Mouse (Mus musculus): ENCODE results near the gene Gm17190. TPM values are rescaled to one million over a fixed set of nuclear protein-coding genes. Genes with fewer than 3 reads are reported as not detected.

The Gm17190 gene
- polyA plus RNA-seq, 1 experiment from 2014 or later, result 0.36 TPM

GRCm38 (mm10) chr13:96125011-96125410, 43.2 kb downstream of the Gm17190 start:
- Histone ChIP-seq H3K9me3 (no peaks in the 10 kb centered on the region), H3K4me2 (no peak overlapping the region), H3K4me3 (no peak overlapping the region), H3K27me3 (peaks cover 15% of the 10 kb centered on the region), H3K36me3 (no peaks in the 10 kb centered on the region), H3K9ac (no peak overlapping the region), H3K4me1 (replicated peaks) (peaks cover 8% of the 10 kb centered on the region; the same call in 1 of the 2 replicates), H3K27ac (replicated peaks) (no peak overlapping the region)
- no peak for ATAC-seq (ENCODE audit: low read depth)
- WGBS, result 59% methylated on average over 5 of the region's 5 CpGs

- H3K4me2 ChIP-seq, result no peak overlapping the region
- H3K4me3 ChIP-seq, result no peak overlapping the region
- H3K4me1 ChIP-seq (replicated peaks), result peaks cover 25% of the 10 kb centered on the region
- H3K9me3 ChIP-seq, result no peaks in the 10 kb centered on the region
- no peak overlapping the region for H3K27ac ChIP-seq (replicated peaks)
- WGBS, result 82% methylated on average over 6 of the region's 6 CpGs
- no peaks in the 10 kb centered on the region for H3K36me3 ChIP-seq
- no peak for ATAC-seq (ENCODE audit: low read depth)
- H3K27me3 ChIP-seq, result peaks cover 31% of the 10 kb centered on the region
- no peak overlapping the region for H3K9ac ChIP-seq
These were observed 44.8 kb downstream of the Gm17190 start for GRCm38 (mm10) chr13:96126669-96127068.

GRCm38 (mm10) chr13:96129081-96129480, 47.2 kb downstream of the Gm17190 start:
- Histone ChIP-seq H3K4me2 (peak overlapping the region; percentile 75), H3K9me3 (no peaks in the 10 kb centered on the region), H3K4me1 (replicated peaks) (peaks cover 41% of the 10 kb centered on the region), H3K27me3 (peaks cover 44% of the 10 kb centered on the region), H3K36me3 (no peaks in the 10 kb centered on the region), H3K27ac (replicated peaks) (peak overlapping the region; percentile 91), H3K4me3 (peak overlapping the region; percentile 55), H3K9ac (peak overlapping the region; percentile 75; the same call in 1 of the 2 replicates)
- 71% methylated on average over 3 of the region's 3 CpGs for WGBS
- no peak for ATAC-seq (ENCODE audit: low read depth)

GRCm38 (mm10) chr13:96131050-96131449, 49.2 kb downstream of the Gm17190 start:
- 1% methylated on average over 26 of the region's 30 CpGs for WGBS
- H3K4me2 ChIP-seq, result peak overlapping the region; percentile 75
- H3K36me3 ChIP-seq, result no peaks in the 10 kb centered on the region
- peak overlapping the region; percentile 75 for H3K9ac ChIP-seq
- H3K27me3 ChIP-seq, result peaks cover 57% of the 10 kb centered on the region
- peaks cover 49% of the 10 kb centered on the region for H3K4me1 ChIP-seq (replicated peaks)
- H3K4me3 ChIP-seq, result peak overlapping the region; percentile 55
- ATAC-seq (ENCODE audit: low read depth), result peak; percentile 91
- no peaks in the 10 kb centered on the region for H3K9me3 ChIP-seq
- peak overlapping the region; percentile 91 for H3K27ac ChIP-seq (replicated peaks)

- no peaks in the 10 kb centered on the region for H3K9me3 ChIP-seq
- peak overlapping the region; percentile 91 for H3K27ac ChIP-seq (replicated peaks)
- H3K4me1 ChIP-seq (replicated peaks), result peaks cover 49% of the 10 kb centered on the region
- peak overlapping the region; percentile 55 for H3K4me3 ChIP-seq
- 0 out of 2 replicates have a peak, but pooled peaks have one; percentile 3 for ATAC-seq (ENCODE audit: low read depth)
- H3K27me3 ChIP-seq, result peaks cover 57% of the 10 kb centered on the region
- peak overlapping the region; percentile 75 for H3K4me2 ChIP-seq
- WGBS, result under 1% methylated on average over 19 of the region's 19 CpGs
- no peaks in the 10 kb centered on the region for H3K36me3 ChIP-seq
- H3K9ac ChIP-seq, result peak overlapping the region; percentile 75
These were observed 50.1 kb downstream of the Gm17190 start for GRCm38 (mm10) chr13:96131911-96132310.

GRCm38 (mm10) chr13:96132401-96132816, 50.6 kb downstream of the Gm17190 start, which contains the start of gene Sv2c:
Gene Sv2c, minus strand, starts transcription at chr13:96132577.
- ATAC-seq (ENCODE audit: low read depth), result peak; percentile 69
- Histone ChIP-seq H3K27ac (replicated peaks) (peak within 1 kb of the TSS; percentile 91), H3K4me2 (peak within 1 kb of the TSS; percentile 75), H3K4me1 (replicated peaks) (peaks cover 49% of the 10 kb centered on the region), H3K27me3 (peaks cover 54% of the 10 kb centered on the region), H3K9ac (peak within 1 kb of the TSS; percentile 75), H3K36me3 (no peaks in the 10 kb centered on the region), H3K4me3 (peak within 1 kb of the TSS; percentile 55), H3K9me3 (no peaks in the 10 kb centered on the region)
- 1% methylated on average over 40 of the region's 44 CpGs for WGBS

Other genes starting within 250 kb of the Gm17190 start
- 2.7 and 3.7 TPM in 2 replicates for gene Iqgap2, start 190.1 kb upstream of the Gm17190 start, polyA plus RNA-seq (2015; fragmentation: Nextera tagmentation; extraction: Ambion mirVana)
- gene Gm20075, start 678 bp upstream of the Gm17190 start, polyA plus RNA-seq (2015; fragmentation: Nextera tagmentation; extraction: Ambion mirVana), result 30.7 and 35.5 TPM in 2 replicates
- 26.8 and 32.3 TPM in 2 replicates for gene Sv2c, start 50.5 kb downstream of the Gm17190 start, polyA plus RNA-seq (2015; fragmentation: Nextera tagmentation; extraction: Ambion mirVana)